In genomic region chr16:44736118-44736517, GRCm38 (mm10) we compare ENCODE assay signal across 21 mouse cellular contexts. TPM values are rescaled to one million over a fixed set of nuclear protein-coding genes. Genes with fewer than 3 reads are reported as not detected.
A peak's percentile ranks its signal among the peaks of the same experiment; 100 is the strongest.
DNase-seq lines count a peak whose midpoint lies in the region; ATAC-seq and TF ChIP-seq lines count a peak whose summit lies in the region.
"Had no signal": no experiment of that assay in that cellular context is flagged by ENCODE, and none has a peak within 500 bp of the region (broad histone marks: within the 10 kb centered on the region; RNA-seq: fewer than 3 reads in every experiment).

No protein-coding gene starts in this region.

- no peak overlapping the region for H3K9ac ChIP-seq in liver, postnatal 0 days (replicated peaks)
- no peak overlapping the region for H3K9ac ChIP-seq in midbrain, embryonic 15.5 days
- H3K9ac ChIP-seq in midbrain, embryonic 11.5 days (ENCODE audit: low read length) = no peak overlapping the region
- H3K9ac ChIP-seq in intestine, embryonic 15.5 days = no peak overlapping the region
- H3K9ac ChIP-seq: embryonic facial prominence, embryonic 15.5 days; heart, embryonic 12.5 days had no signal

- no peak for TF ChIP-seq EP300 in liver, postnatal 0 days (IDR thresholded peaks at IDR 0.05; ENCODE audit: low read depth)

- H3K4me1 ChIP-seq in liver, postnatal 0 days (ENCODE audit: insufficient read depth) = no peaks in the 10 kb centered on the region
- no peaks in the 10 kb centered on the region for H3K4me1 ChIP-seq in midbrain, embryonic 15.5 days
- H3K4me1 ChIP-seq in midbrain, embryonic 11.5 days (ENCODE audit: control insufficient read depth, insufficient read depth, low read length) = no peaks in the 10 kb centered on the region
- 0 out of 2 replicates have a peak, but pooled peaks cover 2% of the 10 kb centered on the region for H3K4me1 ChIP-seq in intestine, embryonic 15.5 days (replicated peaks)
- H3K4me1 ChIP-seq: embryonic facial prominence, embryonic 15.5 days; forebrain, embryonic 10.5 days; heart, embryonic 12.5 days; hindbrain, embryonic 10.5 days had no signal

- peak; percentile 94 for ATAC-seq in liver, postnatal 0 days
- 0 out of 2 replicates have a peak, but pooled peaks have one; percentile 29 for ATAC-seq in midbrain, embryonic 15.5 days (replicated peaks)
- ATAC-seq in midbrain, embryonic 11.5 days (ENCODE audit: low FRiP score) = no peak
- 0 out of 2 replicates have a peak, but pooled peaks have one; percentile 37 for ATAC-seq in intestine, embryonic 15.5 days
- ATAC-seq: forebrain, embryonic 14.5 days had no signal

- H3K27me3 ChIP-seq in liver, postnatal 0 days (ENCODE audit: insufficient read depth, low read length) = no peaks in the 10 kb centered on the region
- H3K27me3 ChIP-seq in midbrain, embryonic 15.5 days (replicated peaks) = no peaks in the 10 kb centered on the region
- no peaks in the 10 kb centered on the region for H3K27me3 ChIP-seq in midbrain, embryonic 11.5 days (ENCODE audit: control insufficient read depth, insufficient read depth, low read length)
- no peaks in the 10 kb centered on the region for H3K27me3 ChIP-seq in intestine, embryonic 15.5 days (replicated peaks)
- H3K27me3 ChIP-seq: embryonic facial prominence, embryonic 15.5 days; heart, embryonic 12.5 days had no signal

- no peak overlapping the region for H3K4me3 ChIP-seq in liver, postnatal 0 days (ENCODE audit: low read depth, low read length)
- H3K4me3 ChIP-seq in midbrain, embryonic 15.5 days = no peak overlapping the region
- no peak overlapping the region for H3K4me3 ChIP-seq in midbrain, embryonic 11.5 days (ENCODE audit: low read depth, low read length)
- H3K4me3 ChIP-seq in intestine, embryonic 15.5 days (replicated peaks) = no peak overlapping the region
- H3K4me3 ChIP-seq: embryonic facial prominence, embryonic 15.5 days; erythroblast, embryonic 14.5 days; forebrain, embryonic 10.5 days; gastrocnemius, adult 2 months; heart, embryonic 12.5 days; hindbrain, embryonic 10.5 days had no signal

- H3K36me3 ChIP-seq in liver, postnatal 0 days (replicated peaks; ENCODE audit: insufficient read depth, low read length) = peaks cover 67% of the 10 kb centered on the region
- H3K36me3 ChIP-seq in midbrain, embryonic 15.5 days (replicated peaks) = peaks cover 64% of the 10 kb centered on the region
- peaks cover 25% of the 10 kb centered on the region for H3K36me3 ChIP-seq in midbrain, embryonic 11.5 days (ENCODE audit: control insufficient read depth, insufficient read depth, low read length)
- peaks cover 22% of the 10 kb centered on the region for H3K36me3 ChIP-seq in intestine, embryonic 15.5 days

- H3K27ac ChIP-seq in liver, postnatal 0 days (ENCODE audit: low read depth) = peak overlapping the region; percentile 44
- no peak overlapping the region for H3K27ac ChIP-seq in midbrain, embryonic 15.5 days
- no peak overlapping the region for H3K27ac ChIP-seq in midbrain, embryonic 11.5 days (ENCODE audit: low read depth, low read length)
- no peak overlapping the region for H3K27ac ChIP-seq in intestine, embryonic 15.5 days
- H3K27ac ChIP-seq: embryonic facial prominence, embryonic 15.5 days; forebrain, embryonic 10.5 days; gastrocnemius, adult 2 months; hindbrain, embryonic 10.5 days had no signal

- no peaks in the 10 kb centered on the region for H3K9me3 ChIP-seq in liver, postnatal 0 days (ENCODE audit: low read length)
- no peaks in the 10 kb centered on the region for H3K9me3 ChIP-seq in midbrain, embryonic 15.5 days
- no peaks in the 10 kb centered on the region for H3K9me3 ChIP-seq in midbrain, embryonic 11.5 days (ENCODE audit: control insufficient read depth, low read length)
- no peaks in the 10 kb centered on the region for H3K9me3 ChIP-seq in intestine, embryonic 15.5 days
- H3K9me3 ChIP-seq: embryonic facial prominence, embryonic 15.5 days; forebrain, embryonic 10.5 days; G1E; heart, embryonic 12.5 days; hindbrain, embryonic 10.5 days had no signal

- no peak for TF ChIP-seq CTCF in liver, postnatal 0 days (IDR thresholded peaks at IDR 0.05; ENCODE audit: low read depth)

- WGBS in liver, postnatal 0 days (ENCODE audit: insufficient replicate concordance) = 77% methylated on average over 4 of the region's 4 CpGs
- WGBS in midbrain, embryonic 15.5 days = 89% methylated on average over 4 of the region's 4 CpGs
- 87% methylated on average over 4 of the region's 4 CpGs for WGBS in midbrain, embryonic 11.5 days
- 69% methylated on average over 4 of the region's 4 CpGs for WGBS in intestine, embryonic 15.5 days

- H3K4me2 ChIP-seq in liver, postnatal 0 days (ENCODE audit: low read depth, low read length) = no peak overlapping the region
- H3K4me2 ChIP-seq in midbrain, embryonic 15.5 days = no peak overlapping the region
- no peak overlapping the region for H3K4me2 ChIP-seq in midbrain, embryonic 11.5 days
- H3K4me2 ChIP-seq in intestine, embryonic 15.5 days (replicated peaks) = no peak overlapping the region
- H3K4me2 ChIP-seq: embryonic facial prominence, embryonic 15.5 days; heart, embryonic 12.5 days had no signal

- DNase-seq in liver, postnatal 0 days = no peak
- DNase-seq in liver = no peak
- DNase-seq in midbrain, embryonic 11.5 days (ENCODE audit: low spot score, missing footprints) = no peak
- DNase-seq in left cerebral cortex, adult 8-10 months (ENCODE audit: low spot score in 2 of 2) = no peak
- no peak for DNase-seq in kidney, postnatal 36 days
- DNase-seq: adrenal gland, postnatal 10 days; cerebellum, adult 11 months; cerebellum, adult 8-10 months; cerebellum, postnatal 14 days; embryo, embryonic 11 days; gastrocnemius, adult 2 months; gastrocnemius, postnatal 25 days had no signal

RNA-seq across cellular contexts. Expression of gene Gtpbp8, which starts 10.0 kb away (rescaled TPM):
- 18.3 and 18.4 TPM in 2 replicates for polyA plus RNA-seq in liver, postnatal 0 days (2015; fragmentation: Nextera tagmentation; extraction: Ambion mirVana)
- 35.3 and 38.1 TPM in 2 replicates for polyA plus RNA-seq in midbrain, embryonic 15.5 days (2015; fragmentation: Nextera tagmentation; extraction: Ambion mirVana)
- 37.8 and 39.8 TPM in 2 replicates for polyA plus RNA-seq in midbrain, embryonic 11.5 days (2014; fragmentation: Nextera tagmentation; extraction: Ambion mirVana)
- 30.0 and 35.0 TPM in 2 replicates for polyA plus RNA-seq in intestine, embryonic 15.5 days (2015; fragmentation: Nextera tagmentation; extraction: Ambion mirVana)
- 10 to 100 TPM; 21.0 to 26.3 (median 23.4) TPM for total RNA-seq in left cerebral cortex, adult 8-10 months (2022)

RNA-seq across cellular contexts. Expression of gene Nepro, which starts 12.0 kb away (rescaled TPM):
- 1.9 and 2.4 TPM in 2 replicates for polyA plus RNA-seq in liver, postnatal 0 days (2015; fragmentation: Nextera tagmentation; extraction: Ambion mirVana)
- polyA plus RNA-seq in midbrain, embryonic 15.5 days (2015; fragmentation: Nextera tagmentation; extraction: Ambion mirVana) = 4.4 and 4.9 TPM in 2 replicates
- polyA plus RNA-seq in midbrain, embryonic 11.5 days (2014; fragmentation: Nextera tagmentation; extraction: Ambion mirVana) = 10.5 and 11.8 TPM in 2 replicates
- polyA plus RNA-seq in intestine, embryonic 15.5 days (2015; fragmentation: Nextera tagmentation; extraction: Ambion mirVana) = 7.6 and 8.2 TPM in 2 replicates
- total RNA-seq in left cerebral cortex, adult 8-10 months (2022) = 1 to 10 TPM; 3.7 to 6.0 (median 5.4) TPM

RNA-seq across cellular contexts. Expression of gene Cd200r1, which starts 29.4 kb away (rescaled TPM):
- 4.2 and 4.7 TPM in 2 replicates for polyA plus RNA-seq in liver, postnatal 0 days (2015; fragmentation: Nextera tagmentation; extraction: Ambion mirVana)
- 0.78 and 1.1 TPM in 2 replicates for polyA plus RNA-seq in midbrain, embryonic 15.5 days (2015; fragmentation: Nextera tagmentation; extraction: Ambion mirVana)
- 1.2 and 1.4 TPM in 2 replicates for polyA plus RNA-seq in midbrain, embryonic 11.5 days (2014; fragmentation: Nextera tagmentation; extraction: Ambion mirVana)
- 0.98 and 1.1 TPM in 2 replicates for polyA plus RNA-seq in intestine, embryonic 15.5 days (2015; fragmentation: Nextera tagmentation; extraction: Ambion mirVana)
- 1 to 10 TPM in 1 of 4 experiments, under 1 TPM in 3; 0.67 to 1.0 (median 0.91) TPM for total RNA-seq in left cerebral cortex, adult 8-10 months (2022)
- polyA plus RNA-seq: erythroblast, embryonic 14.5 days had no signal
